Mouse (Mus musculus) small intestine, adult 2 months (tissue): ENCODE data around the gene Map2k5.

Source experiments
- CTCF ChIP-seq: fragments of 200-500 bp; IDR thresholded peaks from 2 replicates; pipeline ENCODE4 v1.5.1; 2012; ENCODE audit warnings: low read depth, mild to moderate bottlenecking, control low read depth, inconsistent platforms, low read length, moderate library complexity, mixed read lengths; ENCODE audit not compliant: insufficient replicate concordance, insufficient read length; ENCODE audit errors: extremely low read depth
- POLR2A ChIP-seq: fragments of 200-500 bp; IDR thresholded peaks from 2 replicates; pipeline ENCODE4 v1.6.1; 2012; ENCODE audit warnings: low read depth, mild to moderate bottlenecking, control low read depth, inconsistent platforms, low read length, moderate library complexity

DNA sequence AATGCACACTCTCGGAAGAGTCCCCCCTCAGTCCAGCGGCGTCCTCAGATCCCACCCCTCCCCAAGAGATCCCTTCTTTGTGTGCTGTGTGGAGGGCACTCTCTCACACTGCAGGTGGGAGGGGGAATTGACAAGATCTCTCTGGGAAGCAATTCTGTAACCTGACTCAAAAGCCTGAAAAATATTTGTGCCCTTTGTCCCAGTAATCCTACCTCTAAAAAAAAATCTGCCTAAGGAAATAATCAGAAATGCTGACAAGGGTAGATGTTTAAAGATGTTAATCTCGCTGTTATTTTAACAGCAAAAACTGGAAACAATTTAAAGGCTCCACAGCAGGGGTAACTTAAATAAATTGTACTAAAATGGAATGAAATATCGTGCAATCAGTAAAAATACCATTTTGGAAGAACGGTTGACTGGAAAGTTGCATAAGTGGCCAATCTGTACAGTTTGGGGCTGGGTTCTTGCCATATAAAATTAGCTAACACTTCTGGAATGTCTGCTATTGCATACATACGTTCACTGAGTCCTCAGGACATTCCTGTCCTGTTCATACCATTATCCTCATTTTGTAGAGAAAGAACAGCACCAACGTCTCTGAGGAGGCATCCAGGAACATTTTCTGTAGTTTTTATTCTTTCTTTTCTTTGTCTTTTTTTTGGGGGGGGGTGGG is 255.4 kb downstream of the Map2k5 start:
- TF ChIP-seq CTCF, result no peak
- TF ChIP-seq POLR2A, result no peak
